Mouse (Mus musculus): ENCODE data around the gene Cyb5b.

DNA sequence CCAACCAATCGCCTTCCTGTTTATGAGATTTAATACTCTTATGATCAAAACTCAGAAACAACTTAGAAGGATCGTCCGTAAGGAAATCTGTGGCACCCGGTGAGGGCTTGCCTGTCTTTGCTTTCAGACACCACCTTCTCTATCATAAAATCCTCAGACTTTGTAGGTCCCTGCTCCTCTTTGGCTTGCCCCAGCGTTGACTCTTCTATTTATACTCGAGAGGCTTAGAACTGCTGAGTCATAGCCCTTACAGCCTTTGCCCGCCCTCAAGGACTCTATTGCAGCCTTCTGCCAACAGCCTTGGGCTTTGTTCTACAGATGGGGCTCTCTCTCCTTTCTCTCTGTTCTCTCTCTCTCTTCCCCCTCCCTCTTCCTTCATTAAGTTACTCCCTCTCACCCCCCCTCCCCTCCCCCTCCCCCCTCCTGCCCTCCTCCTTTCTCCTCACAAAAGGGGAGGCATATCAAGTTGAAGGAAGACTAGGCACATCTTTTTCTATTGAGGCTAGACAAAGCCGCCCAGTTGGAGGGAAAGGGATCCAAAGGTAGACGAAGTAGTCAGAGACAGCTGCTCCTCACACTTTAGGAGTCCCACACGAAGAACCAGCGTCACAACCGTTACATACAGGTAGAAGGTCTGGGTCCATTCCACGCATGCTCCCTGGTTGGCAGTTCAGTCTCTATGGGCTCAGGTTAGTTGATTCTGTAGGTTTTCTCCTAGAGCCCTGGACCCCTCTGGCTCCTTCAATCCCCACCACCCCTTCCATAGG lies 10.6 kb upstream of the Cyb5b start:
- TF ChIP-seq POLR2A (IDR thresholded peaks at IDR 0.05; ENCODE audit: borderline replicate concordance, control insufficient read depth, low read depth, low read length), result no peak
- no peak for TF ChIP-seq CTCF (IDR thresholded peaks at IDR 0.05; ENCODE audit: control insufficient read depth, insufficient read depth, low read length)
